Mouse (Mus musculus): ENCODE results near the gene Nynrin. TPM values are rescaled to one million over a fixed set of nuclear protein-coding genes. Genes with fewer than 3 reads are reported as not detected.

The Nynrin gene
- polyA plus RNA-seq (2012; rRNA removed): 1.7 and 2.1 TPM in 2 replicates

- WGBS: 5% methylated on average over 33 of the region's 33 CpGs
- DNase-seq (ENCODE audit: low read depth, low spot score): no peak
These were observed at the start of gene Nynrin for GRCm38 (mm10) chr14:55853621-55854285. TSS of gene Nynrin (plus strand) at chr14:55854010.

- WGBS: 16% methylated on average over 16 of the region's 16 CpGs
- DNase-seq (ENCODE audit: low read depth, low spot score): peak; percentile 60
These were observed 38.9 kb upstream of the Nynrin start for GRCm38 (mm10) chr14:55814885-55815284.

GRCm38 (mm10) chr14:55815310-55815751 is 38.5 kb upstream of the Nynrin start:
- whole genome bisulfite sequencing: 11% methylated on average over 17 of the region's 17 CpGs

GRCm38 (mm10) chr14:55819845-55820405 is 33.9 kb upstream of the Nynrin start:
- no peak for DNase-seq (ENCODE audit: low read depth, low spot score)
- 83% methylated on average over 7 of the region's 7 CpGs for WGBS

More at GRCm38 (mm10) chr14:55815310-55815751, 38.5 kb upstream of the Nynrin start:
- DNase-seq (ENCODE audit: low read depth, low spot score): peak; percentile 58

GRCm38 (mm10) chr14:55820576-55820975 is 33.2 kb upstream of the Nynrin start:
- no peak for DNase-seq (ENCODE audit: low read depth, low spot score)
- 86% methylated on average over 9 of the region's 9 CpGs for WGBS

- 1% methylated on average over 13 of the region's 13 CpGs for WGBS
- no peak for DNase-seq (ENCODE audit: low read depth, low spot score)
These were observed 31.3 kb upstream of the Nynrin start for GRCm38 (mm10) chr14:55822435-55822990.

GRCm38 (mm10) chr14:55822991-55823762 is 30.6 kb upstream of the Nynrin start, which contains the start of gene Nfatc4:
TSS of gene Nfatc4 (plus strand) at chr14:55823144.
- 1% methylated on average over 46 of the region's 46 CpGs for whole genome bisulfite sequencing
- no peak for DNase-seq (ENCODE audit: low read depth, low spot score)

- 31% methylated on average over 10 of the region's 10 CpGs for WGBS
- no peak for DNase-seq (ENCODE audit: low read depth, low spot score)
These were observed 29.8 kb upstream of the Nynrin start for GRCm38 (mm10) chr14:55824001-55824480.

GRCm38 (mm10) chr14:55824481-55825215 is 29.2 kb upstream of the Nynrin start:
- DNase-seq (ENCODE audit: low read depth, low spot score): no peak
- 10% methylated on average over 30 of the region's 32 CpGs for WGBS

- DNase-seq (ENCODE audit: low read depth, low spot score): no peak
- WGBS: 6% methylated on average over 35 of the region's 37 CpGs
These were observed 28.4 kb upstream of the Nynrin start for GRCm38 (mm10) chr14:55825216-55826051.

- WGBS: 29% methylated on average over 15 of the region's 15 CpGs
- no peak for DNase-seq (ENCODE audit: low read depth, low spot score)
These were observed 27.7 kb upstream of the Nynrin start for GRCm38 (mm10) chr14:55826142-55826541.

GRCm38 (mm10) chr14:55826551-55827340 is 27.1 kb upstream of the Nynrin start:
- 41% methylated on average over 41 of the region's 41 CpGs for WGBS
- no peak for DNase-seq (ENCODE audit: low read depth, low spot score)

GRCm38 (mm10) chr14:55828716-55829263 is 25.0 kb upstream of the Nynrin start:
- 59% methylated on average over 3 of the region's 3 CpGs for WGBS
- DNase-seq (ENCODE audit: low read depth, low spot score): no peak

GRCm38 (mm10) chr14:55829854-55830253 is 24.0 kb upstream of the Nynrin start:
- DNase-seq (ENCODE audit: low read depth, low spot score): no peak
- 94% methylated on average over 16 of the region's 16 CpGs for WGBS

- 79% methylated on average over 4 of the region's 4 CpGs for WGBS
These were observed 23.5 kb upstream of the Nynrin start for GRCm38 (mm10) chr14:55830331-55830730.

GRCm38 (mm10) chr14:55833126-55833525 is 20.7 kb upstream of the Nynrin start:
- WGBS: 67% methylated on average over 4 of the region's 4 CpGs
- DNase-seq (ENCODE audit: low read depth, low spot score): no peak

More at GRCm38 (mm10) chr14:55830331-55830730, 23.5 kb upstream of the Nynrin start:
- DNase-seq (ENCODE audit: low read depth, low spot score): no peak

GRCm38 (mm10) chr14:55834808-55835533 is 18.8 kb upstream of the Nynrin start:
- no peak for DNase-seq (ENCODE audit: low read depth, low spot score)
- 82% methylated on average over 5 of the region's 5 CpGs for WGBS

Measured in large intestine, adult 2 months (tissue).